Mouse (Mus musculus): ENCODE results near the gene Arhgef19. TPM values are rescaled to one million over a fixed set of nuclear protein-coding genes. Genes with fewer than 3 reads are reported as not detected.
A peak's percentile ranks its signal among the peaks of the same experiment; 100 is the strongest.

Arhgef19 gene
- polyA plus RNA-seq, 1 experiment: 10.4 TPM

- DNase-seq (ENCODE audit: extremely low spot score in 1 of 2, low spot score in 1 of 2): no peak
Measured at GRCm38 (mm10) chr4:141282087-141282486, 42.8 kb downstream of the Arhgef19 start.

GRCm38 (mm10) chr4:141282623-141283022 is 43.3 kb downstream of the Arhgef19 start:
- no peak for DNase-seq (ENCODE audit: extremely low spot score in 1 of 2, low spot score in 1 of 2)

- DNase-seq (ENCODE audit: extremely low spot score in 1 of 2, low spot score in 1 of 2): no peak
Measured at GRCm38 (mm10) chr4:141283176-141283878, 44.0 kb downstream of the Arhgef19 start.

- DNase-seq (ENCODE audit: extremely low spot score in 1 of 2, low spot score in 1 of 2): no peak
Measured at GRCm38 (mm10) chr4:141283879-141284411, 44.6 kb downstream of the Arhgef19 start.

GRCm38 (mm10) chr4:141284486-141284885 is 45.2 kb downstream of the Arhgef19 start:
- no peak for DNase-seq (ENCODE audit: extremely low spot score in 1 of 2, low spot score in 1 of 2)

- no peak for DNase-seq (ENCODE audit: extremely low spot score in 1 of 2, low spot score in 1 of 2)
Measured at GRCm38 (mm10) chr4:141285128-141285527, 45.8 kb downstream of the Arhgef19 start.

GRCm38 (mm10) chr4:141286860-141287517 is 47.7 kb downstream of the Arhgef19 start:
- DNase-seq (ENCODE audit: extremely low spot score in 1 of 2, low spot score in 1 of 2): no peak

GRCm38 (mm10) chr4:141287518-141288004 is 48.3 kb downstream of the Arhgef19 start:
- DNase-seq (ENCODE audit: extremely low spot score in 1 of 2, low spot score in 1 of 2): no peak

- no peak for DNase-seq (ENCODE audit: extremely low spot score in 1 of 2, low spot score in 1 of 2)
Measured at GRCm38 (mm10) chr4:141288152-141288551, 48.9 kb downstream of the Arhgef19 start.

- DNase-seq (ENCODE audit: extremely low spot score in 1 of 2, low spot score in 1 of 2): no peak
Measured at GRCm38 (mm10) chr4:141291571-141292375, 52.5 kb downstream of the Arhgef19 start.

- DNase-seq (ENCODE audit: extremely low spot score in 1 of 2, low spot score in 1 of 2): no peak
Measured at GRCm38 (mm10) chr4:141295774-141296186, 56.5 kb downstream of the Arhgef19 start.

GRCm38 (mm10) chr4:141297934-141298333 is 58.6 kb downstream of the Arhgef19 start:
- DNase-seq (ENCODE audit: extremely low spot score in 1 of 2, low spot score in 1 of 2): no peak

- no peak for DNase-seq (ENCODE audit: extremely low spot score in 1 of 2, low spot score in 1 of 2)
Measured at GRCm38 (mm10) chr4:141299356-141299755, 60.1 kb downstream of the Arhgef19 start.

GRCm38 (mm10) chr4:141300196-141300595 is 60.9 kb downstream of the Arhgef19 start:
- DNase-seq (ENCODE audit: extremely low spot score in 1 of 2, low spot score in 1 of 2): no peak

GRCm38 (mm10) chr4:141301116-141301553 is 61.8 kb downstream of the Arhgef19 start, which contains the start of gene Epha2:
Gene Epha2 (plus strand): TSS chr4:141301240.
- DNase-seq (ENCODE audit: extremely low spot score in 1 of 2, low spot score in 1 of 2): peak; percentile 37 to 79

- no peak for DNase-seq (ENCODE audit: extremely low spot score in 1 of 2, low spot score in 1 of 2)
Measured at GRCm38 (mm10) chr4:141301591-141302427, 62.5 kb downstream of the Arhgef19 start.

- DNase-seq (ENCODE audit: extremely low spot score in 1 of 2, low spot score in 1 of 2): no peak
Measured at GRCm38 (mm10) chr4:141302428-141303401, 63.4 kb downstream of the Arhgef19 start.

- DNase-seq (ENCODE audit: extremely low spot score in 1 of 2, low spot score in 1 of 2): no peak
Measured at GRCm38 (mm10) chr4:141303402-141304222, 64.3 kb downstream of the Arhgef19 start.
